Mouse (Mus musculus) v-Abl transformed pro-B cells (cell line): Measurements from ENCODE around the gene Akt2.

Experiments
- in situ Hi-C, 2 experiments: fragments of 400-800 bp; cut with MboI; formaldehyde crosslinking; loops; one replicate each; pipeline ENCODE4 v1.15.1; 2025; ENCODE audit not compliant: unreplicated experiment in 2 of 2

Gene Akt2

DNA sequence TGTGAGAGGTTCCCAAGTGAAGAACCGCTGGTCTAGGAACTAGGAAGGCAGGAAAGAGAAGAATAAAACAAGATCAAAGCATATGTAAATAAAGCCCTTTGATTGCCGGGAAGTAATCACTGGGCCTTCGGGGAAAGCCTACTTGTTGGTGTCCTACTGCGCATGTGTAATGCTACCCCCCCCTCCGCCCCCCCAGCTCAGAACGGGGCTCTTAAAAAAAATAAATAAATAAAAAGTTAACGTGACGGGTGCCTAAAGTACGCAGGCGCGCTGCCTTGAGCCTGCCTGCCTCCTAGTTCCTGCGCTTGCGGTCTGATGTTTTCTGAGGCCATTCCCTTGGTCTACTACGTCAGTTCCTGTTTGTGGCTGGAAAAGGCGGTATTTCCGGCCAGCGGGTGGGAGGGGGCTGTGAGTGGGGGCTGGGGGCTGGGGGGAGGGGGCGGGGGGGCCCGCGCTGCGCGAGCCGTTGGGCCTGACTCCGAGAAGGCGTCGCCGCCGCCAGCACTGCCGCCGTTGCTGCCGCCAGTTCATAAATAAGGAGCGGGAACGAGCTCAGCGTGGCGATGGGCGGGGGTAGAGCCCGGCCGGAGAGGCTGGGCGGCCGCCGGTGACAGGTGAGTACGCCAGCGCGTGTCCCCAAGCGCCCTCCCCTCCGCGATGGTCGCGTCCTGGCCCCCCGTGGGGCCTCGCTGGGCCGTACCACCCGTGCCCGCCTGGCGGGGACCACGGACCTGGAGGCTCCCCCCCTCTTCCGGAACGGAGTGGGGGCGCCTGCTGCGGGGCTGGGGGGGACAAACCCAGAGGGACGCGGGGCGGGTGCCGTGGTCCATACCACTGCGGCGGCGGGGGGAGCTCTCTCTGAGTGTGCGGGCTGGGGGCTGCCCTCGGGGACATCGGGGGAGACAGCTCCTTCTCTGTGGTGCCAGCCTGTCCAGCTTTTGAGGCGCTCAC lies at the start of gene Akt2:
Gene Akt2 (plus strand): TSS at position 287 of the 951 bp plus-strand sequence.
- in situ Hi-C loops: loop anchor here in 1 of 2 experiments (5.0 to 25.0 kb wide), 2 partner anchors 84 to 404 kb away; partner anchors contain the start of genes BC024978, Gm21983, Mia and Rab4b

DNA sequence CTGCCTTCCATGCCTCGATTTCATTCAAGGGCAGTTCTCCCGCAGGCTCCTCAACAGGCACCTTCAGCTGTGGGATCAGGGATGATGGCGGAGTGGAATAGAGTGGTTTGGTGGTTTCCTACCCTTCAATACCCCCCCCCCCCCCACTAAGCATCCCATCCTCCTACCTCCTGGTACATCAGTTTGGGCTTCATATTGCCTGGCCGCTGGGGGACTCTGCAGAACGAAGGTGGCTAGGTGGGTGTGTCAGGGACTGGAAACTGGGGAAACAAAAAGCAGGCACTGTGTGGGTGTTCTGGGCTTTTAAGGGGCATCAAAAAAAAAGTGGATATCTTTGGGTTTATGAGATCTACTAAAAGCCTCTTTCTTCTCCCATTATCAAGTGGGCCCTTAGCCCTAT lies 49.4 kb upstream of the Akt2 start:
- in situ Hi-C loops: loop anchor here in 1 of 2 experiments (5.0 kb wide), 1 partner anchor 35 kb away; no protein-coding TSS in a partner anchor

DNA sequence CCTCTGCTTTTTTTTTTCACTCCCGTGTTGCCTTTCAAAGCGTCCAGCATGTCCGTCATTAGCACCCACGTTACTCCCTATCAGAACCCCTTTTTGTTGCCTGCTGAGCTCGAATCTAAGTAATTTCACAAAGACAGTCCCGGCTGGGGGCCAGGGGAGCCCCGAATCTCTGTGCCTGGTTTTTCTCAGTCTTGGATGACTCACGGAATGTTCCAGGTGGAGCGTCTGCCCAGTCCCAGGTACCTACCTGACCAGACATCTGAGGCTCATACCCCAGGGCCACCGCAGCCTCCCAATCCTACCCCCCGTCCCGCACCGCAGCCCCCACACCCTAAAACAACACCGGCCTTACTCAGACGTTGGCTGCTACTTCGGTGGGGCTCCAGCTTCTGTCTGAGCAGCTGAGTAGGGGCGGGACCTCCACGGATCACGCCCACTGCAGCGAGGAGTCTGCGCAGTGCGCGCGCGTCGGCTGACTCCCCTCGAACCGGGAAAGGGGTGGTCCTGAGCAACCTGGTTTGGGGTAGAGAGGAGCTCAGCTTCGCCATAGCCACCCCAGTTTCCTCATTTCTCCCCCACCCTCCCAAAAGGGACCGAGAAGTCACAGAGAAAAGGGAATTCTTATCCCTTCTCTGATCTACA lies 48.8 kb upstream of the Akt2 start:
- in situ Hi-C loops: loop anchor here in 1 of 2 experiments (5.0 kb wide), 1 partner anchor 35 kb away; no protein-coding TSS in a partner anchor

- in situ Hi-C loops: loop anchor here in 1 of 2 experiments (5.0 kb wide), 1 partner anchor 34 kb away; no protein-coding TSS in a partner anchor
Observed at GRCm38 (mm10) chr7:27543065-27543464, 48.3 kb upstream of the Akt2 start.

DNA sequence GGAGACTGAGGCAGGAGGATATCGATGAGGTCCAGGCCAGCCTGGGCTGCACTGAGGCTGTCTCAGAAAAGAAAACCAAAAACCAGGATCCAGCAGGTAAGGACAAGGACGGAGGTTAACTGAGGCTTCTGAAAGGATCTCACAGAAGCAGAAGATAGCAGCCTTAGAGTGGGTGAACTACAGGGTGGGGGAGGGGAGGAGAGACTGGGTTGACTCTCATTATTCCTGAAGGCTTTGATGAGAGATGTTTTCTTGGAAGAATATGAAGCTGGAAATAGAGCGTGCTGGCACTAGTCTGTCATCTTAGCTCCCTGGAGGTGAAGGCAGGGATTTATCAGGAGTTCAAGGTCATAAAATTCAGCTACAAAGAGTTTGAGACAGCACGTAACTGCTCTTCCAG lies 47.5 kb upstream of the Akt2 start:
- in situ Hi-C loops: loop anchor here in 1 of 2 experiments (5.0 kb wide), 1 partner anchor 33 kb away; no protein-coding TSS in a partner anchor

DNA sequence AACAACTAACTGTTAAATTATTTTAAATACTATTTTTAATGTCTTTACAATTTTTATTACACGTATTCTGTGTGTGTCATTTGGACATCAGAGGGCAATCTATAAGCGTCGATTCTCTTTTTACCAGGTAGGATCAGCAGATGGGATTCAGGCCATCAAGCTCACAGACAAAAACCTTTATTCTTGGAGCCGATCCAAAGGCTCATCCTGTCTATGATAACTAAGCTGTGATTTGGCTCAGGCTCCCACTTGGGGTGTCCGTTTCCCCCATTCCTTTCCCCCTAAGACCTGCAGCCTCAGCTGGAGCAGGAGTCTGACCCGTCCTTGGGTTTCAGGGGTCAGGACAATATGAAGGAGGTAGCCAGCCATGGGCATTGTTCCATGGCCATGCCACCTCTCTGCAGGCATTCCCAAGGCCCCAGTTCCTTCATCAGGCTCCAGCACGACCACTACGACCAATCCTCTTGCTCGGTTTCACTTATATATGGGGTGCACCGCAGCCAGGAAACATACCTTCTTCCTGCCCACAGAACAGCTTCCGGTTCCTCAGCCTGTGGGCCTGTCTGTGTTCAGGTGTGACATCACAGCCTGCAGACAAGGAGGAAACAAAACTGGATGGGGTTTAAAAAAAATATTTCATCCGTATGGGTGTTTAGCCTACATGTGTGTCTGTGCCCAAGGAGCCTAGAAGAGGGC lies 46.5 kb upstream of the Akt2 start:
- in situ Hi-C loops: loop anchor here in 1 of 2 experiments (5.0 kb wide), 1 partner anchor 32 kb away; no protein-coding TSS in a partner anchor

- in situ Hi-C loops: no loop called here
Observed at GRCm38 (mm10) chr7:27549597-27549996, 41.8 kb upstream of the Akt2 start.

DNA sequence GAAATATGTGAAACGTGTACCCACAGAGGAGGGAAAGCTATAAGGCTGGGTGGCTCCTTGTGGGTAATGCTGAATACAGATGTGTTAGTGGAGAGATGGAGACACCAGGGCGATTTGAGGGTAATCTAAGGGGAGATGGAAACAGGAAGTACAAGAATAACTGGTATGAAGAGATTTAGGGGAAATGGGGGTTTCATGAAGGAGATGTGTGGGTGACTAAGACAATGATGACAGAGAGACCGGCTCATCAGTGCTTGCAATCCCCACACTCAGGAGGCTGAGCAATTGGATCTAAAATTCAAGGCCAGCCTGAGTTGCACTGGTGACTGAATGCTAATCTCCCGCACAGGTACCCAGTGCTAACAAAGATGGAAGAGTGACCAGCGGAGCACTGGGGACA lies 39.3 kb upstream of the Akt2 start:
- in situ Hi-C loops: no loop called here

DNA sequence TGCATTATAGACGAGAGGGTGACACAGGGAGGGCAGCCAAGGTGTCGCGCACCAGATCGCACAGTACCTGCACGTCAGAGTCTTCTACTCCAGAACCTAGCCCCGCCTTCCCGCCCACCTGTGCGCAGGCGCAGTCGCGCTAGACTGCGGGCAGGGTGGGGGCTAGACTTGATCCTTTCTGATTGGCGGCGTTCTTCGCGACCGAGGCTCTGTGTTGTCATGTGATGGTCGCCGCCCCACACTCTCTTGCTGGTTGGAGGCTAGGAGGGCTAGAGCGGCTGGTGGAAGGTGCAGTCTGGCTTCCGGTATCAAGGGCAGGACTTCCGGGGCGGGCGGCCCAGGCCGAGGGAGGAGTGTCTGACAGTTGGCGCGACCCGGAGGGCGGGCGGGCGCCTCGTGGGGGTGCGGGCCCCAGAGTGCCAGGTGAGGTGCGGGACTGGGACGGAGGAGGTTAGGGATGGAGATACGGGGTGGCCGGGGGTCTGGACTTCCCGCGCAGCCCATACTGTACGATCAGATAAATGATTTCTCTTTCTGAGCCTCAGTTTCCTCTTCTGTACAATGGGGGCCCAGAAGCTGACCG lies 38.3 kb upstream of the Akt2 start, which contains the start of the genes Pld3 and 2310022A10Rik:
Gene Pld3 (minus strand): TSS at position 288 of the 583 bp plus-strand sequence.
Gene 2310022A10Rik (plus strand): TSS at position 303 of the 583 bp plus-strand sequence.
- in situ Hi-C loops: no loop called here

DNA sequence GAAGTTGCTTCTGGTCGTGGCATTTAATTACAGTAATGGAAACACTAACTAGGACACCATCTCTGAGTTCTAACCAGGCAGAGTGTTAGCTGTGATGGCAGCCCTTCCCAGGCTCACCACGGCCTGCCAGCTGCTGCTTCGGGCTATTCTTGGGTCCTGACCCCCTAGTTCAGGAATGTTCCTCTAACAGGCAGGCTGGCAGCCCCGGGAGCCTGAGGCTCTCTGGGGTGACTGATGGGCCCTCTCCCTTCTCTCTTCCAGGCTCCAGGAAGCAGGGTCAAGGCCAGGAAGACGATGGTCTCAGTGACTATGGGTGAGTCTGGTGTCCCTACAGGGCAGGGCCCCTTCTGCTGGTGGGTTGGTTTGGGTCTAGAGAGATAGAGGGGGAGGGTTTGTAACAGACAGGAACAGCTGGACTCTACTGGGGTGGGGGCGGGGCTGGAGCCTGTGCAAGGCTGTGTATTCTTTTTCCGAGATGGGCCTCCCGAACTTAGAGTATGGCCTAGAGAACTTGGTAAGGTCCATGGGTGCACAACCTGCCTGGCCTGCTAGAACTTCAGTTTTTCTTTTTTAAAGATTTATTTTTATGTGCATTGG lies 31.0 kb upstream of the Akt2 start:
- in situ Hi-C loops: no loop called here

DNA sequence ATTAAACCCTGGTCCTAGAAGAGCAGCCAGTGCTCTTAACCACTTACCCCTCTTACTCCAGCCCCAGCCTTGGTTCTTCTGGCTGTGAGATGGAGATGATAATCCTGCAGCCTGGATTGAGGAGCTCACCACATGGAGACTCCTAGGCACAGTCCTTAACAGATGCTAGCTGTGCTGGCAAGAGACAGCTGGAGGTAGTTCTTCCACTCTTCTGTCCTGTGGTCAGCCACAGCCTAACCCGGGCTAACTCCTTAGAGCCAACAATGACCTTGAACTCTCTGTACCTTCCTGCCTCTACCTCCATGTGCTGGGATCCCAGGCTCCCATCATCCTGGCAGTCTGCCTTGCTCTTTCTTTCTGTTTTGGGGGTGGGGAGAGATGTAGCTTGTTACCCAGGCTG lies 30.4 kb upstream of the Akt2 start:
- in situ Hi-C loops: no loop called here

DNA sequence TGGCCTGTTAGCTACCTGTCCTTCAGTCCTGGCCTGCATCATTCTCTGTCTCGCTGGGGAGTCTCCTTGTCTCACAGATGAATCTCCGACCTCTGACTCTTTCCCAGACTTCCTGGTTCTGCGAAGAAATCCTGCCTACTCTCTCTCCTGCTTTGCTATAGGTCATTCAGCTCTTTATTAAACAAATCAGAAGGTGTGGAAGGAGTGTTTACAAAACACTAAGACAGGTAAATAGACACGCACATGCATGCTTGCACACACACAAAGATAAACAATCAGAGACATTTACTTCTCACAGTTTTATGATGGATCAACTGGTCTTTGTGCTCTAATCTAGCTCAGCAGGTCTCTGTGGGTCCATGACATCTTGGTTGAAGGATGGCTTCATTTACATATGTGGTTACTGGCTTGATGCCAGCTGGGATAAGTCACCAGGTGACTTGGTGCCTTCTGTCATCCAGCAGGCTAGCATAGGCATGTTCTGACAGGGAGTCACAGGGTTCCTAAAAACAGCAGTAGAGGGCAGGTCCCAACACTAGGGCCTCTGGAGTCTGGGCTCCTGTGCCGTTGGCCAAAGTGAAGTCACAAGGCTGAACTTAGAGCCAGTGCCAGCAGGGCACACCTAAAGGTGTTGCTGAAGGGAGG lies 21.6 kb upstream of the Akt2 start:
- in situ Hi-C loops: no loop called here

GRCm38 (mm10) chr7:27572133-27572532 lies 19.2 kb upstream of the Akt2 start:
- in situ Hi-C loops: no loop called here

DNA sequence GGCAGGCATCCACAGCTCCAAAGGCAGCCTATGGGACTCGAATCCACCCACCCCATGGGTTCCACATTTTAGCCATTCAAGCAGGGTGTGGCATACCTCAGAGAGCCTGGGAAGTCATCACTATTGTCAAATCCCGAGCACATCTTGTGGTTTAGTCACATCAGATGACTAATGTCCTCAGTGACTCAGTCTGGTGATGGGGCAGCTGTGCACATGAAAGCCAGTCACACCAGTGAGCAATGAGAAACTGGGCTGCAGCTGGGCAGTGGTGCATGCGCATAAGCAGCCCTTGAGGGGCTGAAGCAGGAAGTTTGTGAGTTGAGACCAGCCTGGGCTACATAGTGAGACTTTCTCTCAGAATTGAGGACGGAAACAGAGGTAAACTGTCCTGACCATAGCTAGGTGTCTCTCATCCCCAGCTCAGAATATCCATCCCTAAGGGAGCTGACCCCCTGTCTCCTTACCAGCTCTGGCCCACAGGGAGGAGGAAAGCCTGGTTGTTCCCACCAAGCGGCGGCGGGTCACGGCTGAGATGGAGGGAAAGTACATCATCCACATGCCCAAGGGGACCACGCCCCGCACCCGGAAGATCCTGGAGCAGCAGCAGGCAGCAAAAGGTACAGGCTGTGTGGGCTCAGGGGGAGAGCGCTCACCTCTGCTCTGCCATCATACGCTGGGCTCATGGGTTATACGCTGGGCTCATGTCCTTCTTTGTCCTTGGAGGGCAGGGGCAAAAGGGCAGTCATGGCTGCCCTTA lies 17.1 kb upstream of the Akt2 start:
- in situ Hi-C loops: no loop called here

GRCm38 (mm10) chr7:27576914-27577313 lies 14.4 kb upstream of the Akt2 start:
- in situ Hi-C loops: loop anchor here (5.0 to 25.0 kb wide), 6 partner anchors 35 to 390 kb away; partner anchors contain the start of genes BC024978 (in 1 of the 2), Gm21983 (in 1 of the 2), Ltbp4 (in 1 of the 2) and Mia (in 1 of the 2)

- in situ Hi-C loops: loop anchor here (5.0 to 25.0 kb wide), 6 partner anchors 35 to 390 kb away; partner anchors contain the start of genes BC024978 (in 1 of the 2), Gm21983 (in 1 of the 2), Ltbp4 (in 1 of the 2) and Mia (in 1 of the 2)
Observed at GRCm38 (mm10) chr7:27577589-27577988, 13.8 kb upstream of the Akt2 start.

DNA sequence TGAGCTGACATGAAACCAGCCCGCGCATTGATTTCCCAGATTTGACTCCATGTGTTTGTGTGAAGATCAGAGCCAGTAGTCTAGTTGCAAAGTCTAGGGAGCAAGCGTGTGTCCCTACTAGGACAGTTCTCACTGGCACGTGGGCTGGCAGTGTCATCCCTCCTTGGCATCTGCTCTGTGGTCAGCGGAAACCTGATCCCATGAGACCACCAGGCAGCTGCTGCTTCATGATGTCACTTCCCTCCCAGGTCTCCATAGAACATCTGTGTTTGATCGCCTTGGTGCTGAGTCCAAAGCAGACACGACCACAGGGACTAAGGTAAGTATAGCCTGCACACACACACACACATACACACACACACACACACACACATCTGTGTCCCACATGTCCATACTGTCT lies 12.9 kb upstream of the Akt2 start:
- in situ Hi-C loops: loop anchor here (5.0 to 25.0 kb wide), 6 partner anchors 36 to 391 kb away; partner anchors contain the start of genes BC024978 (in 1 of the 2), Gm21983 (in 1 of the 2), Ltbp4 (in 1 of the 2) and Mia (in 1 of the 2)
